Mouse (Mus musculus) MEL (cell line): ENCODE results near the gene Sost. TPM values are rescaled to one million over a fixed set of nuclear protein-coding genes. Genes with fewer than 3 reads are reported as not detected.
A peak's percentile ranks its signal among the peaks of the same experiment; 100 is the strongest.

Experiments
- DNase-seq: peaks from one replicate; pipeline ENCODE4 v3.0.0; 2011; ENCODE audit warnings: low read depth, low spot score
- H3K27ac ChIP-seq: 2 replicates; pipeline ENCODE4 v1.5.1; 2012; ENCODE audit warnings: low read depth, mild to moderate bottlenecking, control low read depth, low read length, moderate library complexity; ENCODE audit not compliant: control insufficient read depth
- H3K27me3 ChIP-seq, 2 experiments: fragments of 150-350 bp in 1 of 2; sonication (generic) in 1 of 2; 2 replicates each; pipeline ENCODE4 v1.6.1; 2012; ENCODE audit warnings: low read length in 2 of 2, mild to moderate bottlenecking in 2 of 2, improper control_type of control experiment in 1 of 2, moderate library complexity in 1 of 2; ENCODE audit not compliant: insufficient read depth in 2 of 2, control insufficient read depth in 1 of 2
- H3K36me3 ChIP-seq, 2 experiments: 2 replicates each; pipeline ENCODE4 v1.6.1; 2012 to 2014; ENCODE audit warnings: low read length in 2 of 2, improper control_type of control experiment in 1 of 2, inconsistent platforms in 1 of 2, mild to moderate bottlenecking in 1 of 2; ENCODE audit not compliant: insufficient read depth in 2 of 2, control insufficient read depth in 1 of 2
- H3K4me1 ChIP-seq, 2 experiments: fragments of 150-350 bp in 1 of 2; sonication (generic) in 1 of 2; 2 replicates each; pipeline ENCODE4 v1.6.1; 2012; ENCODE audit warnings: low read length in 2 of 2, improper control_type of control experiment in 1 of 2, mild to moderate bottlenecking in 1 of 2; ENCODE audit not compliant: insufficient read depth in 2 of 2, control insufficient read depth in 1 of 2
- H3K4me3 ChIP-seq, 2 experiments: fragments of 150-350 bp in 1 of 2; sonication (generic) in 1 of 2; 2 replicates each; pipeline ENCODE4 v1.5.1; 2012; ENCODE audit warnings: low read depth in 2 of 2, low read length in 2 of 2, mild to moderate bottlenecking in 2 of 2, moderate library complexity in 2 of 2, control low read depth in 1 of 2, improper control_type of control experiment in 1 of 2; ENCODE audit not compliant: control insufficient read depth in 1 of 2, insufficient read depth in 1 of 2
- H3K79me2 ChIP-seq: 2 replicates; pipeline ENCODE4 v1.6.1; 2012; ENCODE audit warnings: mild to moderate bottlenecking, low read length, moderate library complexity; ENCODE audit not compliant: control insufficient read depth, poor library complexity, insufficient read depth
- H3K9ac ChIP-seq: 2 replicates; pipeline ENCODE4 v1.6.1; 2012; ENCODE audit warnings: low read depth, mild to moderate bottlenecking, control low read depth, low read length, moderate library complexity; ENCODE audit not compliant: control insufficient read depth, poor library complexity, severe bottlenecking
- H3K9me3 ChIP-seq: fragments of 150-350 bp; sonication (generic); replicated peaks from 2 replicates; pipeline ENCODE4 v1.6.1; 2012; ENCODE audit warnings: mild to moderate bottlenecking, low read length, improper control_type of control experiment, moderate library complexity; ENCODE audit not compliant: insufficient read depth
- BHLHE40 ChIP-seq: IDR thresholded peaks from 2 replicates; pipeline ENCODE4 v1.6.1; 2012; ENCODE audit warnings: low read depth, mild to moderate bottlenecking, inconsistent platforms, low read length, improper control_type of control experiment, borderline replicate concordance
- CHD2 ChIP-seq: IDR thresholded peaks from 2 replicates; pipeline ENCODE4 v1.6.1; 2011; ENCODE audit warnings: low read length, improper control_type of control experiment
- CTCF ChIP-seq, 3 experiments: IDR thresholded peaks in 2 of 3; conservative IDR thresholded peaks in 1 of 3; 2 replicates each; pipeline ENCODE4 v1.5.1; 2011 to 2012; ENCODE audit warnings: low read length in 3 of 3, low read depth in 2 of 3, mild to moderate bottlenecking in 2 of 3, improper control_type of control experiment in 1 of 3, inconsistent platforms in 1 of 3, mixed read lengths in 1 of 3, moderate library complexity in 1 of 3; ENCODE audit not compliant: control insufficient read depth in 1 of 3, insufficient read depth in 1 of 3, poor library complexity in 1 of 3, severe bottlenecking in 1 of 3
- E2F4 ChIP-seq: IDR thresholded peaks from 2 replicates; pipeline ENCODE4 v1.6.1; 2011; ENCODE audit warnings: low read depth, low read length, improper control_type of control experiment, borderline replicate concordance
- ETS1 ChIP-seq: IDR thresholded peaks from 2 replicates; pipeline ENCODE4 v1.6.1; 2012; ENCODE audit warnings: low read depth, mild to moderate bottlenecking, inconsistent platforms, low read length, improper control_type of control experiment, moderate library complexity
- GABPA ChIP-seq: IDR thresholded peaks from 2 replicates; pipeline ENCODE4 v1.6.1; 2012; ENCODE audit warnings: low read depth, mild to moderate bottlenecking, inconsistent platforms, low read length, improper control_type of control experiment, moderate library complexity
- GATA1 ChIP-seq: IDR thresholded peaks from 2 replicates; pipeline ENCODE4 v1.6.1; 2011; ENCODE audit warnings: low read depth, low read length, improper control_type of control experiment
- HCFC1 ChIP-seq: IDR thresholded peaks from 2 replicates; pipeline ENCODE4 v1.6.1; 2012; ENCODE audit warnings: low read depth, mild to moderate bottlenecking, inconsistent platforms, low read length, improper control_type of control experiment, moderate library complexity
- MAFK ChIP-seq: IDR thresholded peaks from 2 replicates; pipeline ENCODE4 v1.6.1; 2011; ENCODE audit warnings: low read depth, mild to moderate bottlenecking, low read length, improper control_type of control experiment, borderline replicate concordance
- MAX ChIP-seq: IDR thresholded peaks from 2 replicates; pipeline ENCODE4 v1.6.1; 2011; ENCODE audit warnings: low read length, improper control_type of control experiment
- MAZ ChIP-seq: IDR thresholded peaks from 2 replicates; pipeline ENCODE4 v1.6.1; 2012; ENCODE audit warnings: low read depth, mild to moderate bottlenecking, inconsistent platforms, low read length, improper control_type of control experiment
- MEF2A ChIP-seq: IDR thresholded peaks from 2 replicates; pipeline ENCODE4 v1.6.1; 2014; ENCODE audit warnings: low read depth, mild to moderate bottlenecking, inconsistent platforms, low read length, improper control_type of control experiment; ENCODE audit not compliant: poor library complexity, insufficient replicate concordance, severe bottlenecking; ENCODE audit errors: extremely low read depth
- MYB ChIP-seq: IDR thresholded peaks from 2 replicates; pipeline ENCODE4 v1.6.1; 2011; ENCODE audit warnings: mild to moderate bottlenecking, low read depth, low read length, improper control_type of control experiment
- NELFE ChIP-seq: IDR thresholded peaks from 2 replicates; pipeline ENCODE4 v1.6.1; 2011; ENCODE audit warnings: low read depth, low read length, improper control_type of control experiment
- NRF1 ChIP-seq: IDR thresholded peaks from 2 replicates; pipeline ENCODE4 v1.6.1; 2014; ENCODE audit warnings: low read depth, mild to moderate bottlenecking, inconsistent platforms, low read length, improper control_type of control experiment, moderate library complexity; ENCODE audit not compliant: poor library complexity, insufficient read depth, severe bottlenecking
- POLR2AphosphoS2 ChIP-seq: IDR thresholded peaks from 2 replicates; pipeline ENCODE4 v1.6.1; 2011; ENCODE audit warnings: low read length, improper control_type of control experiment
- POLR2AphosphoS5 ChIP-seq: IDR thresholded peaks from 2 replicates; pipeline ENCODE4 v1.6.1; 2012; ENCODE audit warnings: low read depth, borderline replicate concordance, mild to moderate bottlenecking, inconsistent platforms, low read length, moderate library complexity, mixed read lengths
- RAD21 ChIP-seq: IDR thresholded peaks from 2 replicates; pipeline ENCODE4 v1.6.1; 2011; ENCODE audit warnings: mild to moderate bottlenecking, low read depth, low read length, improper control_type of control experiment
- RCOR1 ChIP-seq: IDR thresholded peaks from 2 replicates; pipeline ENCODE4 v1.6.1; 2012; ENCODE audit warnings: low read depth, mild to moderate bottlenecking, inconsistent platforms, low read length, improper control_type of control experiment
- SIN3A ChIP-seq: IDR thresholded peaks from 2 replicates; pipeline ENCODE4 v1.6.1; 2012; ENCODE audit warnings: low read length, improper control_type of control experiment, inconsistent platforms
- SMC3 ChIP-seq: IDR thresholded peaks from 2 replicates; pipeline ENCODE4 v1.6.1; 2011; ENCODE audit warnings: low read depth, low read length, improper control_type of control experiment
- TAL1 ChIP-seq: IDR thresholded peaks from 2 replicates; pipeline ENCODE4 v1.6.1; 2012; ENCODE audit warnings: mild to moderate bottlenecking, inconsistent platforms, low read length, moderate library complexity, mixed read lengths
- TCF12 ChIP-seq: IDR thresholded peaks from 2 replicates; pipeline ENCODE4 v1.6.1; 2014; ENCODE audit warnings: low read depth, mild to moderate bottlenecking, inconsistent platforms, low read length, improper control_type of control experiment, moderate library complexity
- UBTF ChIP-seq: IDR thresholded peaks from 2 replicates; pipeline ENCODE4 v1.6.1; 2012; ENCODE audit warnings: low read depth, mild to moderate bottlenecking, inconsistent platforms, low read length, improper control_type of control experiment, moderate library complexity, borderline replicate concordance; ENCODE audit not compliant: insufficient read depth
- USF1 ChIP-seq: IDR thresholded peaks from 2 replicates; pipeline ENCODE4 v1.6.1; 2014; ENCODE audit warnings: low read depth, mild to moderate bottlenecking, inconsistent platforms, low read length, improper control_type of control experiment, moderate library complexity
- USF2 ChIP-seq, 2 experiments: IDR thresholded peaks; 2 replicates each; pipeline ENCODE4 v1.6.1; 2011 to 2012; ENCODE audit warnings: improper control_type of control experiment in 2 of 2, low read length in 2 of 2, borderline replicate concordance in 1 of 2, inconsistent platforms in 1 of 2, low read depth in 1 of 2, mild to moderate bottlenecking in 1 of 2; ENCODE audit not compliant: insufficient read depth in 1 of 2
- ZC3H11A ChIP-seq: IDR thresholded peaks from 2 replicates; pipeline ENCODE4 v1.6.1; 2012; ENCODE audit warnings: low read depth, mild to moderate bottlenecking, inconsistent platforms, low read length, improper control_type of control experiment
- ZMIZ1 ChIP-seq: IDR thresholded peaks from 2 replicates; pipeline ENCODE4 v1.6.1; 2012; ENCODE audit warnings: low read depth, mild to moderate bottlenecking, inconsistent platforms, low read length, improper control_type of control experiment, moderate library complexity
- ZNF384 ChIP-seq: IDR thresholded peaks from 2 replicates; pipeline ENCODE4 v1.6.1; 2012; ENCODE audit warnings: low read depth, mild to moderate bottlenecking, inconsistent platforms, low read length, improper control_type of control experiment
- polyA plus RNA-seq, 2 experiments: library from polyadenylated mRNA; stranded (reverse) in 1 of 2; unstranded in 1 of 2; fragments of >175 nt in 1 of 2; fragments of >200 nt in 1 of 2; gene quantifications; 2 replicates each; pipeline versions ENCODE4 v1.2.1 to v1.2.4; 2012; ENCODE audit warnings: low replicate concordance in 2 of 2, low read depth in 1 of 2; ENCODE audit not compliant: insufficient read length in 2 of 2, insufficient read depth in 1 of 2, missing spikeins in 1 of 2
- total RNA-seq: library from RNA; depleted of rRNA; stranded (reverse); fragments of 300-350 nt; gene quantifications from 2 replicates; pipeline ENCODE4 v1.2.3, GENCODE M21; 2012

Sost gene
- total and polyA plus RNA-seq, 3 experiments = not detected

DNA sequence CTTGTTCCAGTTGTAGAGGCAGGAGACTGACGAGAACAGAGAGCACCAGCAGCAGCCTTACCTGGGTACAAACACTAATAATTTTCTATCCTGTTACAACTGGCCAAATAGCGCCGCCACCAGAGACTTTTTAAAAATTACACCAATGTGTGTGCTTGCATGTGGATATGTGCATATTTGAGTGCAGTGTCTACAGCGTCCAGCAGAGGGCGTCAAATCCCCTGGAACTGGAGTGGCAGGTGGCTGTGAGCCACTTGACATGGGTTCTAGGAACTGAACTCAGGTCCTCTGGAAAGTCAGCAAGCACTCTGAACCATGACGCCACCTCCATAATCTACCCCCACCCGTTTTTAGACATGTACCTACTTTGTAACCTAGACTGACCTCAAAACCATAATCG lies 37.4 kb upstream of the Sost start:
- TF ChIP-seq ZC3H11A (0 out of 2 replicates have a peak, but pooled peaks have one; percentile 5), HCFC1 (no peak), GATA1 (no peak), NELFE (no peak), POLR2AphosphoS5 (no peak), CTCF (IDR thresholded peaks at IDR 0.05 in 2 of 3, conservative IDR thresholded peaks at IDR 0.05 in 1 of 3; ENCODE audit: control insufficient read depth in 1 of 3, insufficient read depth in 1 of 3, low read depth in 2 of 3, low read length in 3 of 3, poor library complexity in 1 of 3, severe bottlenecking in 1 of 3) (peak; percentile 70 to 74 (median 72)), E2F4 (no peak), ZMIZ1 (no peak), UBTF (no peak), MAX (no peak), SIN3A (no peak), TCF12 (no peak), POLR2AphosphoS2 (no peak), NRF1 (no peak), SMC3 (peak; percentile 42), MAFK (no peak), MYB (no peak), ZNF384 (no peak), USF1 (no peak), GABPA (no peak), MAZ (no peak), ETS1 (no peak), RAD21 (peak; percentile 40), CHD2 (no peak), RCOR1 (no peak), BHLHE40 (no peak), MEF2A (no peak), TAL1 (no peak), USF2 (IDR thresholded peaks at IDR 0.05; ENCODE audit: borderline replicate concordance in 1 of 2, insufficient read depth in 1 of 2, low read depth in 1 of 2, low read length in 2 of 2) (no peak)
- no peaks in the 10 kb centered on the region for H3K79me2 ChIP-seq
- H3K9ac ChIP-seq = no peak overlapping the region
- no peaks in the 10 kb centered on the region for H3K4me1 ChIP-seq
- peak; percentile 52 for DNase-seq
- no peaks in the 10 kb centered on the region for H3K27me3 ChIP-seq
- no peak overlapping the region for H3K27ac ChIP-seq
- H3K4me3 ChIP-seq = no peak overlapping the region
- no peaks in the 10 kb centered on the region for H3K9me3 ChIP-seq
- H3K36me3 ChIP-seq = no peaks in the 10 kb centered on the region
